Mouse (Mus musculus): ENCODE data around the gene Gm17349. TPM values are rescaled to one million over a fixed set of nuclear protein-coding genes. Genes with fewer than 3 reads are reported as not detected.

Gm17349 gene
- polyA plus RNA-seq, 1 experiment from 2014 or later = not detected

- ATAC-seq (ENCODE audit: low FRiP score, low TSS enrichment) (peak; percentile 57), DNase-seq (no peak)
- Histone ChIP-seq H3K4me2 (ENCODE audit: low read length) (peak overlapping the region; percentile 19; the same call in 1 of the 2 replicates), H3K36me3 (ENCODE audit: control insufficient read depth, insufficient read depth, low read length) (peaks cover 41% of the 10 kb centered on the region), H3K27me3 (ENCODE audit: control insufficient read depth, insufficient read depth, low read length) (no peaks in the 10 kb centered on the region), H3K4me1 (ENCODE audit: control insufficient read depth, insufficient read depth, low read length) (peaks cover 19% of the 10 kb centered on the region), H3K4me3 (replicated peaks; ENCODE audit: low read depth, low read length) (no peak overlapping the region), H3K9ac (replicated peaks; ENCODE audit: low read length) (peak overlapping the region; percentile 29; the same call in 1 of the 2 replicates), H3K27ac (replicated peaks; ENCODE audit: low read depth, low read length) (peak overlapping the region; percentile 49), H3K9me3 (ENCODE audit: control insufficient read depth, low read length) (no peaks in the 10 kb centered on the region)
- 45% methylated on average over 9 of the region's 9 CpGs for WGBS
Measured at GRCm38 (mm10) chr15:99691976-99692375, 13.3 kb downstream of the Gm17349 start.

GRCm38 (mm10) chr15:99690924-99691323, 14.4 kb downstream of the Gm17349 start:
- Histone ChIP-seq H3K4me3 (replicated peaks; ENCODE audit: low read depth, low read length) (no peak overlapping the region), H3K27me3 (ENCODE audit: control insufficient read depth, insufficient read depth, low read length) (no peaks in the 10 kb centered on the region), H3K4me2 (ENCODE audit: low read length) (no peak overlapping the region), H3K9me3 (ENCODE audit: control insufficient read depth, low read length) (no peaks in the 10 kb centered on the region), H3K9ac (replicated peaks; ENCODE audit: low read length) (peak overlapping the region; percentile 26; the same call in 1 of the 2 replicates), H3K27ac (replicated peaks; ENCODE audit: low read depth, low read length) (no peak overlapping the region), H3K4me1 (ENCODE audit: control insufficient read depth, insufficient read depth, low read length) (peaks cover 19% of the 10 kb centered on the region), H3K36me3 (ENCODE audit: control insufficient read depth, insufficient read depth, low read length) (peaks cover 41% of the 10 kb centered on the region)
- DNase-seq = no peak
- ATAC-seq (ENCODE audit: low FRiP score, low TSS enrichment) = no peak
- WGBS = 21% methylated on average over 4 of the region's 4 CpGs

- Histone ChIP-seq H3K9me3 (ENCODE audit: control insufficient read depth, low read length) (no peaks in the 10 kb centered on the region), H3K36me3 (ENCODE audit: control insufficient read depth, insufficient read depth, low read length) (peaks cover 48% of the 10 kb centered on the region), H3K4me2 (ENCODE audit: low read length) (no peak overlapping the region), H3K27ac (replicated peaks; ENCODE audit: low read depth, low read length) (no peak overlapping the region), H3K4me1 (ENCODE audit: control insufficient read depth, insufficient read depth, low read length) (peaks cover 19% of the 10 kb centered on the region), H3K27me3 (ENCODE audit: control insufficient read depth, insufficient read depth, low read length) (no peaks in the 10 kb centered on the region), H3K4me3 (replicated peaks; ENCODE audit: low read depth, low read length) (no peak overlapping the region), H3K9ac (replicated peaks; ENCODE audit: low read length) (no peak overlapping the region)
- DNase-seq = peak; percentile 85
- ATAC-seq (ENCODE audit: low FRiP score, low TSS enrichment) = peak; percentile 41
- WGBS = 4% methylated on average over 4 of the region's 4 CpGs
Measured at GRCm38 (mm10) chr15:99688712-99689111, 16.6 kb downstream of the Gm17349 start.

GRCm38 (mm10) chr15:99684156-99684555, 21.1 kb downstream of the Gm17349 start:
- Histone ChIP-seq H3K9ac (replicated peaks; ENCODE audit: low read length) (no peak overlapping the region), H3K9me3 (ENCODE audit: control insufficient read depth, low read length) (no peaks in the 10 kb centered on the region), H3K36me3 (ENCODE audit: control insufficient read depth, insufficient read depth, low read length) (peaks cover 48% of the 10 kb centered on the region), H3K27me3 (ENCODE audit: control insufficient read depth, insufficient read depth, low read length) (no peaks in the 10 kb centered on the region), H3K4me1 (ENCODE audit: control insufficient read depth, insufficient read depth, low read length) (no peaks in the 10 kb centered on the region), H3K4me2 (ENCODE audit: low read length) (no peak overlapping the region), H3K27ac (replicated peaks; ENCODE audit: low read depth, low read length) (no peak overlapping the region), H3K4me3 (replicated peaks; ENCODE audit: low read depth, low read length) (no peak overlapping the region)
- DNase-seq (no peak), ATAC-seq (ENCODE audit: low FRiP score, low TSS enrichment) (no peak)
- 94% methylated on average over 5 of the region's 5 CpGs for WGBS

- no peak overlapping the region for H3K9ac ChIP-seq (replicated peaks; ENCODE audit: low read length)
- DNase-seq (no peak), ATAC-seq (ENCODE audit: low FRiP score, low TSS enrichment) (no peak)
- H3K27ac ChIP-seq (replicated peaks; ENCODE audit: low read depth, low read length) = no peak overlapping the region
- no peaks in the 10 kb centered on the region for H3K27me3 ChIP-seq (ENCODE audit: control insufficient read depth, insufficient read depth, low read length)
- peaks cover 48% of the 10 kb centered on the region for H3K36me3 ChIP-seq (ENCODE audit: control insufficient read depth, insufficient read depth, low read length)
- no peak overlapping the region for H3K4me3 ChIP-seq (replicated peaks; ENCODE audit: low read depth, low read length)
- WGBS = 96% methylated on average over 7 of the region's 7 CpGs
- 0 out of 2 replicates have a peak, but pooled peaks cover 5% of the 10 kb centered on the region for H3K4me1 ChIP-seq (ENCODE audit: control insufficient read depth, insufficient read depth, low read length)
- no peak overlapping the region for H3K4me2 ChIP-seq (ENCODE audit: low read length)
- H3K9me3 ChIP-seq (ENCODE audit: control insufficient read depth, low read length) = no peaks in the 10 kb centered on the region
Measured at GRCm38 (mm10) chr15:99682880-99683279, 22.4 kb downstream of the Gm17349 start.

- WGBS = 71% methylated on average over 7 of the region's 7 CpGs
- peak overlapping the region; percentile 6; the same call in 1 of the 2 replicates for H3K4me2 ChIP-seq (ENCODE audit: low read length)
- no peak for ATAC-seq (ENCODE audit: low FRiP score, low TSS enrichment)
- H3K27me3 ChIP-seq (ENCODE audit: control insufficient read depth, insufficient read depth, low read length) = no peaks in the 10 kb centered on the region
- no peak overlapping the region for H3K9ac ChIP-seq (replicated peaks; ENCODE audit: low read length)
- H3K36me3 ChIP-seq (ENCODE audit: control insufficient read depth, insufficient read depth, low read length) = peaks cover 23% of the 10 kb centered on the region
- no peaks in the 10 kb centered on the region for H3K9me3 ChIP-seq (ENCODE audit: control insufficient read depth, low read length)
- DNase-seq = no peak
- peaks cover 34% of the 10 kb centered on the region for H3K4me1 ChIP-seq (ENCODE audit: control insufficient read depth, insufficient read depth, low read length)
- no peak overlapping the region for H3K4me3 ChIP-seq (replicated peaks; ENCODE audit: low read depth, low read length)
- no peak overlapping the region for H3K27ac ChIP-seq (replicated peaks; ENCODE audit: low read depth, low read length)
Measured at GRCm38 (mm10) chr15:99679008-99679407, 26.3 kb downstream of the Gm17349 start.

- no peak for ATAC-seq (ENCODE audit: low FRiP score, low TSS enrichment)
- Histone ChIP-seq H3K27ac (replicated peaks; ENCODE audit: low read depth, low read length) (no peak overlapping the region), H3K4me2 (ENCODE audit: low read length) (no peak overlapping the region), H3K4me1 (ENCODE audit: control insufficient read depth, insufficient read depth, low read length) (peaks cover 42% of the 10 kb centered on the region), H3K4me3 (replicated peaks; ENCODE audit: low read depth, low read length) (no peak overlapping the region), H3K9me3 (ENCODE audit: control insufficient read depth, low read length) (no peaks in the 10 kb centered on the region), H3K36me3 (ENCODE audit: control insufficient read depth, insufficient read depth, low read length) (peaks cover 23% of the 10 kb centered on the region), H3K27me3 (ENCODE audit: control insufficient read depth, insufficient read depth, low read length) (no peaks in the 10 kb centered on the region), H3K9ac (replicated peaks; ENCODE audit: low read length) (no peak overlapping the region)
- WGBS = 15% methylated on average over 13 of the region's 13 CpGs
- DNase-seq = no peak
Measured at GRCm38 (mm10) chr15:99678063-99678800, 27.1 kb downstream of the Gm17349 start.

- H3K4me1 ChIP-seq (ENCODE audit: control insufficient read depth, insufficient read depth, low read length) = peaks cover 52% of the 10 kb centered on the region
- H3K27me3 ChIP-seq (ENCODE audit: control insufficient read depth, insufficient read depth, low read length) = no peaks in the 10 kb centered on the region
- peak overlapping the region; percentile 46 for H3K4me2 ChIP-seq (ENCODE audit: low read length)
- peak; percentile 80 for ATAC-seq (ENCODE audit: low FRiP score, low TSS enrichment)
- peak overlapping the region; percentile 80 for H3K27ac ChIP-seq (replicated peaks; ENCODE audit: low read depth, low read length)
- peak overlapping the region; percentile 19 for H3K4me3 ChIP-seq (replicated peaks; ENCODE audit: low read depth, low read length)
- no peaks in the 10 kb centered on the region for H3K9me3 ChIP-seq (ENCODE audit: control insufficient read depth, low read length)
- peaks cover 17% of the 10 kb centered on the region; the same call in 1 of the 2 replicates for H3K36me3 ChIP-seq (ENCODE audit: control insufficient read depth, insufficient read depth, low read length)
- WGBS = 5% methylated on average over 8 of the region's 8 CpGs
- peak; percentile 67 for DNase-seq
- H3K9ac ChIP-seq (replicated peaks; ENCODE audit: low read length) = peak overlapping the region; percentile 39; the same call in 1 of the 2 replicates
Measured at GRCm38 (mm10) chr15:99677089-99677488, 28.2 kb downstream of the Gm17349 start.

- ATAC-seq (ENCODE audit: low FRiP score, low TSS enrichment) (no peak), DNase-seq (no peak)
- Histone ChIP-seq H3K4me1 (ENCODE audit: control insufficient read depth, insufficient read depth, low read length) (peaks cover 62% of the 10 kb centered on the region), H3K4me2 (ENCODE audit: low read length) (peak overlapping the region; percentile 82), H3K27ac (replicated peaks; ENCODE audit: low read depth, low read length) (no peak overlapping the region), H3K27me3 (ENCODE audit: control insufficient read depth, insufficient read depth, low read length) (no peaks in the 10 kb centered on the region), H3K36me3 (ENCODE audit: control insufficient read depth, insufficient read depth, low read length) (peaks cover 18% of the 10 kb centered on the region; the same call in 1 of the 2 replicates), H3K9ac (replicated peaks; ENCODE audit: low read length) (no peak overlapping the region), H3K4me3 (replicated peaks; ENCODE audit: low read depth, low read length) (no peak overlapping the region; the same call in 1 of the 2 replicates), H3K9me3 (ENCODE audit: control insufficient read depth, low read length) (no peaks in the 10 kb centered on the region)
- 88% methylated on average over 3 of the region's 3 CpGs for WGBS
Measured at GRCm38 (mm10) chr15:99674866-99675265, 30.4 kb downstream of the Gm17349 start.

Data from midbrain, embryonic 14.5 days (tissue).